Mouse (Mus musculus): ENCODE measurements around the gene Zfp622. TPM values are rescaled to one million over a fixed set of nuclear protein-coding genes. Genes with fewer than 3 reads are reported as not detected.

Zfp622 gene
- polyA plus RNA-seq, 1 experiment from 2014 or later: 38.8 TPM

GRCm38 (mm10) chr15:26041196-26041947 is 57.2 kb downstream of the Zfp622 start:
- H3K36me3 ChIP-seq (replicated peaks): no peaks in the 10 kb centered on the region
- no peak overlapping the region for H3K27ac ChIP-seq
- H3K9me3 ChIP-seq: no peaks in the 10 kb centered on the region
- ATAC-seq (replicated peaks): no peak
- no peak overlapping the region for H3K4me2 ChIP-seq
- H3K4me1 ChIP-seq: no peaks in the 10 kb centered on the region
- no peak overlapping the region for H3K9ac ChIP-seq
- H3K27me3 ChIP-seq (replicated peaks): no peaks in the 10 kb centered on the region
- H3K4me3 ChIP-seq: no peak overlapping the region
- WGBS: 86% methylated on average over 2 of the region's 2 CpGs

Small RNAs within 50 kb of the gene (microRNA-seq; reads per million reads assigned to microRNA genes)
- gene Mir7212: not detected

Other genes with a start within 250 kb of the Zfp622 start
- 12.5 and 12.6 TPM in 2 replicates for gene Retreg1, start 141.2 kb upstream of the Zfp622 start, polyA plus RNA-seq (2015; fragmentation: Nextera tagmentation; extraction: Ambion mirVana)

All from midbrain, embryonic 15.5 days (tissue).